Mouse (Mus musculus) spleen, adult 12 weeks (tissue): ENCODE results near the gene Ccnc.

Source experiments
- DNase-seq: peaks from one replicate; pipeline ENCODE4 v3.0.0; 2022; ENCODE audit warnings: low spot score

The Ccnc gene

DNA sequence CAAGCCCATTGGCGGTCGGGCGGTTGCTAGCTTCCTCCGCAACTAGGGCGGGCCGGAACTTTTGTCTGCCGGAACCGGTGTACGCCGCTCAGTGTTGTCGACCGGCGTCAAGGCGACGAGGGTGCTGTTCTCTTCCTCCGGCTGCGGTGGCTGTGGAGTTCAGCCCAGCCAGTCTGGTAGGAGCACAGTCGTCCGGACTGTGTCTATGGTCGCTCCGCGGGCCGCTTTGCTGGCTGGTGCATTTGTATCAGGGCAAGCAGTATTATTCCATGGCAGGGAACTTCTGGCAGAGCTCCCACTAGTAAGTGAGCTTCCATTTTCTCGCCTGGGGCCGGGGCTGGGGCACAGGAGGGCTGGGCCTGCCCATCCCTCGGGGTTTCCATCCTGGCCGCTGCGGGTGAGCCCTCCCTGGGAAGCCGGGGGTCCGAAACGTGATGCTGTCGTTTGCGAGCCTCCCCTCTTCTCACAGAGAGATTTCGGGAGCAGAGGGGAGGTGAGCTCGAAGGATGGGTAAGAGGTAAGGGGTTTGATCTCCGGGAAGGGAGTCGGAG, at the start of gene Ccnc:
Gene Ccnc (plus strand): TSS at position 87 of the 551 bp plus-strand sequence.
- peak; percentile 86 for DNase-seq

DNA sequence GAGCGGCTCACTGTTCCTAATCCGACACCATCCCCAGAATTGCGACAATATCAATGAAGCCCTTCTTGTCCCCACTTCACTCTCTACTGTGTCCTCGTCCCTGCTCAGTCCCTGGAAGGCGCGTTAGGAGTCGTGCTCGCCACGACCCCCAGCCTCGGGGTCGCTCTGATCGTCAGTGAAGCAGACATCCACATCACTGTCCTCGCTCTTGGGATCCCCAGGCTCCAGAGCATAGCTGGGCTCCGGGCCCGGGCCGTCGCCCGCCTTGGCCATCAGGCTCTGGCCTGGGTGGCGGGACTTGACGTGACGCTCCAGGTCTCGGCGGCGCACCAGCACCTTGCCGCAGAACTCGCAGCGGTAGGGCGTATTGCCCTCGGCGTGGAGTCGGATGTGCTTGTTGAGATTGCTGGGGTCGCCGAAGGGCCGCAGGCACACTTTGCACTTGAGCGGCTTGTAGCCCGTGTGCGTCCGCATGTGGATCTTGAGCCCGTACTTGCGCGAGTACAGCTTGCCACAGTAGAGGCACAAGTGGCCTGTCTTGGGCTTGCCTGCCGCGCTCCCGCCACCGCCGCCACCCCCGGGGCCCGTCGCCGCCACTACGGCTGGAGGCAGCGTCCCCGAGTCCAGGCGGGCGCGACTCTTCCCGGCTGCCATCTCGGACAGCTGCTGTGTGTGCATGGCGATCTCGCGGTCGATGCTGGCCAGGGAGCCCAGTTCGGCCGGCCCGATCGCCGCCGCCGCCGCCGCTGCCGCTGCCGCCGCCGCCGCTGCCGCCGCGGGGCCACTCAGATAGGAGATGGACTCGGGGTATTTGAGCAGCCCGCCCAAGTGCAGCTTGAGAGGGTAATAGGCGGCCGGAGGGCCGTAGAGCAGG, 49.2 kb upstream of the Ccnc start:
- no peak for DNase-seq

DNA sequence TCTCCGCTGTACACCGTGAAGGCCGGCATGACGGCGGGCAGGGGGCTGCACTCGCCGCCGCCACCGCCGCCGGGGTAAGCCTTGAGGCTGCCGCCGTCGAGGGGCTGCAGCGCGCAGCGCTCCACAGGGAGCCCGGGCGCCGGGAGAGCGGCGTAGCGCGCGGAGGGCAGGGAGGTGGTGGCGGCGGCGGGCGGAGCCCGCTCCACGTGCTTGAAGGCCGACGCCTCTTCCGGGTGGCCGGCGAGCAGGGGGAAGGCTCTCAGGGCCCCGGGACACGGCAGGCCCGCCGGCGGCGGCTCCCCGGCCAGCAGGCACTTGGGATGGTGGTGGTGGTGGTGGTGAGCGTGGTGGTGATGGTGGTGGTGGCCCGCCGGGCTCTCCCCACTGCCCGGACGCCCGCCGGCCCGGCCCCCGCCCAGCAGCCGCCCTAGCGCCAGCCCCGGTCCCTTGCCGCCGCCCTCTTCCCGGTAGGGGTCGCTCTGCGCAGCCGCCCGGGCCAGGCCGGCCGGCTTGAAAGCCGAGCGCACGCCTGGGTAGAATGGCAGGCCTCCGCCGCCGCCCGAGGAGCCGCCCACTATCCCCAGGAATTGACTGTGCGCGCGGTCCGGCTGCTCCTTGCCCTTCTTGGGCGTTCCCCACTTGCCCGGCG, 48.4 kb upstream of the Ccnc start:
- no peak for DNase-seq

DNA sequence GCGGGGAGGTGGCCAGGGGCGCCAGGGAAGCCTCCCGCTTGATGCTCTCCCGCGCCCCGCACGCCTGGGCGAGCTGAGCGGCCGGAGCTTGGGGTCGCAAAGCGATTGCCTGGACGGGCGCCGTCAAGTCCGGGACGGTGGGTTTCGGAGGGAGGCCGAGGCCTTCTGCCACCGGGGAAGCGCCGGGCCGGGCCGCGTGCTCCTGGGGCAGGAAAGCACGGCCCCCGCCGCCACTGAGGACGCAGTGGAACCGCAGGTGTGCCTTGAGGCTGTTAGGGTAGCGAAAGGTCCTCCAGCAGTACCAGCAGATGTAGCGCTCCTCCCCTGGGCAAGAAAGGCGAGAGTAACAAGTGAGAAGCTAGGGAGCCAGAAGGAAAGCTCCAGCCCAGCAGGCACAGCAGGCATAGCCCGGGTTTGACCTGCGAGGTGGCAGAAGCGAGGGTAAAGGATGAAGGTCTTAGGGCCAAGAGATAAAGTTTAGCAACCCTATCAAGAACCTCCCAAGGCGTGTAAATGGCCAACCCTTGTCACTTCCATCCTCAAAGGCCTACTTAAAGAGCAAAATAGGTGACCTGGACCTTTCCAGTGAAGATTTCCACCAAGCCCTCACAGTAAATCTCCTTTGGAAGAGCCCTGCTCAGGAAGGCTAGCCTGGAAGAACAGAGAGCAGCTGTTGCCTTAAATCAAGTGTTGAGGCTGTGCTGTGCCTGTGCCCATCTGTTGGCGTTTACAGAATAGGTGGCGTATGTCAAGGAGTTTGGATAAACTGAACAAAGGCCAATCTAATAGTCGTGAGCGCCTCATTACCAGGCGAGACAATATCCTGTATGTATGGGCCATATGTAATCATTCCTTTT, 47.6 kb upstream of the Ccnc start:
- DNase-seq = no peak

DNA sequence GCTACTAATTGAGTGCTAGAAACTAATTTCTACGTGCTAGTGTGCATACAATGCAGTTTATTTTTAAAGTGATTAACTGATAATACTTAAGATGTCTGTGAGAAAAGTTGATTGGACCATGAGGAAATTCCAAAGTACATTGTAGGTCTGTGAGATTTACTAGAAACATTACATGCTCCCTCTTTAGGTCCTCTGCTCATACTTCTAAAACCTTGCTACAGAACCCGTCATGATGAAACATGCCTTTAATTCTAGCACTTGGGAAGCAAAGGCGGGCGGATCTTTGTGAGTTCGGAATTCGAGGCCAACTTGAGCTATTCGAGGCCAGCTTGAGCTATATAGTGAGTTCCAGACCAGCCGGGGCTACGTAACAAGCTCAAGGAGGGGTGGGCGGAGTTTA, 46.5 kb upstream of the Ccnc start:
- DNase-seq = no peak

DNA sequence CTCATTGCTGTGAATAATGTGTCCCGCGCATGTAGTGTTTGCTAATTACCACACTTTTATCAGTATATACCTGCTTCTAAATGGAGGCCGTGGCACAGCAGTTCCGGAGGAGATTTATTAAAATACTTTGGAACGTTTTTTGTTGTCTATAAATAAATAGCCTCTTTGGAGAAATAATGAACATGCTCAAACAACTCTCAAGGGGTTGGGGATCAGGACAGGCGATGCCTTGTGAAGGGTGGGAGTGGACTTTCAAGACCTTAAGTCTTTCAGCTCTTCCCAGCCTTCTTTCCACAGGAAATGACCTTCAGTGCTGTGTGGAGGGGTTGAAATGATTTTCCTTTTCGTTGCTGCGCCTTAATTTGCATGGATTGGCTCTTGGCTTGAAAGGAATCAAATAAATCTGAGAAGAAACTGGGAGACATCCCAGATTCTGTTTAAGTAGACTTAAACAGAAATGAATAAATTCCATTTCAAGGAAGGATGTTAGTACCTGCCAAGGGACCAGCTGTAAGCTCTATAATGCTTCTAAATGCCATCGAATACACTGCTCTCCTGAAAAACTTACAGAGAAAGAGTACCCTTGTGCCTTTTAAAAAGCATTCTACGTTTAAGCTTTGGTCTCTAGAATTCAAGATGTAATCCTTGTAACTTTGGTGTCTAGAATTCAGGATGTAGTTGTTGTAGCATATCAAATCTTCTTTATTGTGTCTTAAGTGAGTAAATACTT, 44.9 kb upstream of the Ccnc start:
- no peak for DNase-seq

DNA sequence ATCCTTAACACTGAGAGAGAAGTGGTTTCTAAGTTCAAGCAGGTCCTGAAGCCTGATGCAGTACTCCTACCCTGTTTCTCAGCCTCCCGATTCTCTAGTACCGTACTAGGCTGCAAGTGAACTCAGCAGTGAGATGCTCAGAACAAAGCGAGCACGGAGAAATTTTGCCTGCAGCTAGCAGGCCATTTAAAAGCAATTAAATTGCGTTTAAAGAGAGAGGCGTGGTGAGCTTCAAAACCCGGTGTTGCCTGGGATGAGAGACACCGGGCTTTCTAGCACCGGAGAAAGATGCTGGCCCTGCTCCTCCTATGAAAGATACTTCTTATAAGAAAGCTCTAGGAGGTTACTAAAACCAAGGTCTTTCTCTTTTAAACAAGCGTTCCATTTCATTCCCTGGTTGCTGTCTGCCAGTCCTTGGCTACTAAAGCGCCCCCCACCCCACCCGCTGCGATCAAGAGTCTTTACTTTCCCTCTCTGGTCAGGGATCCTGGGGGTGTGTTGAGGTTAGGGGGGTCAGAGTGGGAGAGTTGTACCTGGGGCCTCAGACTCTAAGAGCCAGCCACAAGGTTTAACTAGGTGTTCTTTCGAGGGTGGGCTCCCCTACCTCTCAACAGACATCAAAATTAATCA, 43.0 kb upstream of the Ccnc start:
- DNase-seq = no peak

DNA sequence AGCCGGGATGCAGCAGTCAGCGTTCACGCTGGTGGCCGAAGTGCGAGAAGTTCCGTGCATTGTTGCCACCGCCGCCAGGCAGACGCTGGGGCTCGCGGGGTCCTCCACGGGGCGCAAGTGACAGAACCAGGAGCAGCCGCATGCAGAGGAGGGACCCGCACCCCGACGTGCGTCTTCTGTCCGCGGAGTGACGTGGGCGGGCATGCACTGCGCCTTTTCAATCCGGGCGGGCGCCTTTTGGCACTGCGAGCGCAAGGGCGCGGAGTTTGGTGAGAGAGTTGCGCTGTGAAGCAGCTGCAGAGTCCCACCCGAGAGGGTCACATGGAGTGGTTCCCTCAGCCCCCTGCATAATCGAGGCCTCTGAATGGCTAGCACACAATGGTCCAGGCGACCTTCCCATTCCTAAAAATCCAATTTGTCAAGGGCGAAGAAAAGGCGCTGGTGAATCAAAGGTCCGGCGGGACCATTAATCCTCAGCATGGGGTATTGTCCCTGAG, 41.9 kb upstream of the Ccnc start, which contains the start of gene Prdm13:
Gene Prdm13 (minus strand): TSS at position 369 of the 497 bp plus-strand sequence.
- DNase-seq = no peak

DNA sequence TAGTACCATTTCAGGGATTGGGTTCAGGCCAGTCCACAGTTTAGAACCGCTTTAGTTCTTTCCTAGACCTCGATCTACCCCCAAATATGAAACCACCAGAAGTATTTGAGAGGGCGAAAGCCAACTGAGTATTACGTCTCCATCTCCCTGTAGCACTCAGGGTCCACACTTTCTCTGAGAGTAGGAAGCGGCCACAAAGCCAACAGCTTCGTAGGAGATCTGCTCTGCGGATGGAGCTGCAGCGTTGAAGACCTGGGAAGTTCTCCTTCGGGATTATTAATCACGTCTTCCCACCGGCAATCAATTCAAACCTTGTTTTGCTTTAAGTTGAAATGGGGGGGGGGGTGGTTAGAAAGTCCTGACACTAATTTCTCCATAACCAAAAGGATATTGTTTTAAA, 41.1 kb upstream of the Ccnc start:
- DNase-seq = no peak

DNA sequence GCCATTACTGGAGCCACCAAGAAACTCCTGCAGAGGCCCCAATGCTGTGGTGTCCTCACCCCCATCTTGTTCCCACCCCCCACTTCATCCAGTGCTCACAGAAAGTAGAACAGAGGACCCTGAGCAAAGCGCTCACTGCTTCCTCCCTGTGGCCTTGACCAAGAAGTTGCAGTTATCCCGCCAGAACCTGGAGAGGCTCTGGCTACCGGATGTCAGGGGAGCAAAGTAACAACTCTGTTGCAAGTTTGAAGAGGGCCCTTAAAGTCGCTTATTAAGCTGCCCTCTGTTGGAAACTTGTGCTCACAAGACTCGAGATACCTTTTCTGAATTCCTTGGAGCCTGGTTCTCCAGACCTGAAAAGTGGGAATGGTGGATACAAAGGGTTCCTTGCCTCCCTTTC, 40.6 kb upstream of the Ccnc start:
- DNase-seq = no peak

DNA sequence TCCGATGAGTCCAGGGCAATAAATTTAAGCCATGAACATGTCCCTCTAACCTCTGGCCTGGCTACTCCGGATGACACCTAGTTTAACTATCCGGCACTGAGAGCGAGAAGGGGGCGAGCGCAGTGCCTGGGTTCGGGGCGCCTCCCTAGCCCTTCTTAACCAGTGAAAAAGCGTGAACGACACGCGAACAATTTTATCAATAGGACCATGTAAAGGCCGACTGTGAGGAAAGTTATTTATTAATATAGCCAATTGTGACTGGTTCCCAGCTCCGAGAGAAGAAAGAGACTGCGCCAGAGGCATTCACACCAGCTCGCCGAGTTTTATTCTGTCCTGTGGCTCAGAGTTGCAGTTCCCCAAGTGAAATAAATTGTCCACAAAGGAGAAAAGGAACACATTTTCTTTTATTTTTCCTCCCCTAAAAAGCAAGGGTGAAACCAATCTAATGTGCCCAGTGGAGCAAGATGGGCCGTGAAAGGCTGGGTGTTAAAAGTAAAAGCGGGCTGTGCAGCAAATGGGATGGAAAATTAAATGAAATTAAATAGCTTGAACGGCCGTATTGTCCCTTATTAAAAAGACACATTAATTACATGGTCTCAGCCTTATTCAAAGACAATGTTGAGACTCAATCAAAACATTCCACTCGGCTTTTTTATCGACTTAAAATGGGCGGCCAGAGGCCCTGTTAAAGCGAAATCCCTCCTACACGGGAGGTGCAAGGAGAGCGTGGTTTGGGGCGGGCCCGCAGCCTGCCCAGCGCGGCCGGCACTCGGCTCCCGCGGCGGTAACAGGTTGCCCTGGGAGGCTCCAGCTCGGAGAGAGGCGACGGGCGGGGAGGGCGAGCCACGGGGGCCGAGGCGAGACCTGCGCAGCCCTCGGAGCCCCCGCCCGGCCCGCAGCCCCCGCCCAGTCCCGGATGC, 39.5 kb upstream of the Ccnc start:
- DNase-seq = no peak

DNA sequence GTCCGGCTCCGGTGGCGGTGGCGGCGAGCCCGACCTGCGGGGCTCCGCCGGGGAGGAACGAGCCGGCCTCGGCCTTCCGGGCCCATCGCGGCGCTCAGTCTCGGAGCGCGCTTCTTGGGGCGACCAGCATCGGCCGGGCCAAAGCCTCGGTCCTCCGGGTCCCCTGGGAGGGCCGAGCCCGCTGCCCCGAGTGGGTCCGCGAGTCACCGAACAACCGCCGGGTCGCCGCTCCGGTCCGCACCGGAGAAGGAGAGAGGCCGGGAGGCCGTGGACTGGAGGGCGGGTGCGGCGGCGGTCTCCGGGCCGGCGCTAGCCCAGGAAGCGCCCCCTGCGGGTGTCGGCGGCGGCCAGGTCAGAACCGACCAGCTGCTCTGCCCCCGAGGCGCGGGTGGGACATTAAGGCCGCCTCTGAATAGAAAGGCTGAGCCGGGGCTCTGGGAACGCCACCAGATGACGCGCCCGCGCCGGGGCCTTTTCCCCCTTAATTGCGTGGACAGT, 38.7 kb upstream of the Ccnc start:
- no peak for DNase-seq

DNA sequence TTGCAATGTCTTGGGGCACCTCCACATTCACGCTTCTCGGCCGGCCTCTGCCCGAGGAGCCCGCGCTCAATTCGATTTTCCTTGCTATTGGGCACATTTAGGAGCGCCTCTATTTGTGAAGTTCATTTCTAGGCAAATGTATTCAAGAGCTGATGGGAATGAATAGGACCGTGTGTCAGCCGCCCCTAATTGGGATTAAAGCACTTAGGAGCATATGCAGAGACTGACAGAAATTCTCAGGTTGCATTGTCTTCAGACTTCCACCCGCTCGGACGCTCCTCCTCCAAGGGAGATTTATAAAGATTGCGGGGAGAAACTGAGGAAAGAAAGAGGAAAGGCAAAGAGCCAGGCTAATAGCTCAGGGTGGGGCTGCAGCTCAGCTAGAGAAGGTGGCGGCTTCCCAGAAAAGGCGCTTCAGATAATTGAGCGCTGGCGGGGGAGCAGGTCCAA, 38.0 kb upstream of the Ccnc start:
- DNase-seq = no peak

DNA sequence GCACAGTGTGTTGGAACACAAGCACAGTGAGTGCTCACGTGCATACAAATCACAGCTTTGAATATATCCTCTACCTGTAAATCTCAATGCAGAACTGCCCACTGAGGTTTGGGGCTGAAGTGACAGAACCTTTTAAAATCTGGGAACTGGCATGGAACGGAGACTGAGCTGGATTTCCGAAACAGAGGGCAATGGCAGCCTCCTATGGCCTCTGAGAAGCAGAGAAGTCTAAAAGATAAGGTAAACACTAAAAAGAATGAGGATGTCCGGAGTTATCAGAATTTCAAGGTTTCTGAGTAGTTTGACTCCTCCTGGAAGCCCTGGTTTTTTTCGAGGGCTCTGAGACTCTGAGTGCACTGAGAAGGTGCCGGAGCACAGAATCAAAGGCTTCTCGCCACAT, 37.3 kb upstream of the Ccnc start:
- no peak for DNase-seq

DNA sequence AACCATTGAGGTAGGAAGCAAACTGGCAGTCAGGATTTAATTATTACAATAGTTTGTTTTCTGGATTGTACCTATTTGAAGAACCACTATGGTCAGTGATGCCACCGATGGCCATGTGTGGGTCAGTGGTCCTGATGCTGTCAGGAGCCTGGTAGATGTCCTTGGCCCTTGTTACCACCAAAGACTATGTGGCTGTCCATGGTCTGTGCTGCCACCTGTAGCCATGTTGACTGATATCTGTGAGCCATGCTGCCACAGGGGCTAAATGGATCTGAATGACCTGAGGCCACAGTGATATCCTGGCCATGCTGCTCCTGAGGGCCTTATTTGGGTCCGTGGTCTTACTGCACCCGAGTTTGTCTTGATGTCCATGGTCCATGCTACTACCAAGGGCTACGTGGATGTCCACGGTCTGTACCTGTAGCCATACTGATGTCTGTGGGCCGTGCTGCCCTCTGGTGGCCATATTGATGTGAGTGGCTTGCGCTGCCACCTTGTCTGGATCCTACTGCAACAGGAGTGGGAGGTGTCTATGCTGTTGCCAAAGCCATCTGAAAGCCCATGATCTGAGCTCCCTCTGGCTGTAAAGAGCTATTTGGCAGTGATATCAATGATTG, 31.8 kb upstream of the Ccnc start:
- DNase-seq = peak; percentile 28

DNA sequence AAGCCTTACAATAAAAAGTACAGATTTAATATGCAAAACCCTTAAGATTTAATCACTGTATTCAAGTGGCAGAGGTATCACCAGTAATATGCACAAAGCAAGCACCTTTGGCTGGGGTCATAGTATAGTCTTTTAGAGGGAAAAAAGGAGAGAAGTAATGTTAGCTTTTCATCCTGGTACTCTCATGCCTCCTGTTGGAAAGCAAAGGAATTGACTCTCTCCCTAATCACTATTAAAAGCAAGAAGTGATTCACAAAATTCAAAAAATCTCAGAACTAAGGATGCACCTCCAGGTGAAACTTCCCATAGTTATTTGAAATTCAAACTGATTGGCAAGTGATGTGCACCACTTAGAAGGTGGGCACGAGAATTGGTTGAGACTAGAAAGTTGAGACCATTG, 22.5 kb upstream of the Ccnc start:
- DNase-seq = no peak

DNA sequence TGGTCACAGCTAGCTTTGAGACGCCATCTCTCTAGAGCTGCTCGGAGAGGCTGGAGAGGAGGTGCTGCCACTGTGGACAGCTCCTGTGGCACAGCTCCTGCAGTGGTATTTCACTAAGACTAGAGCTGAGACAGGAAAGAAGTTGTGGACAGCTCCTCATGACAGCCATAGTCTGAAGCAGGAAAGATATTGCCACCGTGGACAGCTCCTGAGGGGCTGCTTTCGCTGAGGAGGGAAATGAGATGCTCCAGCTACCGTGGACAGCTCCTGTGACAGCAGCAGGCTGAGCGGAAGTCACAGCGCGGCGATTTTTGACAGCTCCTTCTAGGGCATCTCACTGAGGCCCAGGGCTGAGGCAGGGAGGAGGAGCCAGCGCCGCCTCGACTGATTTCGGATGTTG, 15.4 kb upstream of the Ccnc start:
- DNase-seq = peak; percentile 13

DNA sequence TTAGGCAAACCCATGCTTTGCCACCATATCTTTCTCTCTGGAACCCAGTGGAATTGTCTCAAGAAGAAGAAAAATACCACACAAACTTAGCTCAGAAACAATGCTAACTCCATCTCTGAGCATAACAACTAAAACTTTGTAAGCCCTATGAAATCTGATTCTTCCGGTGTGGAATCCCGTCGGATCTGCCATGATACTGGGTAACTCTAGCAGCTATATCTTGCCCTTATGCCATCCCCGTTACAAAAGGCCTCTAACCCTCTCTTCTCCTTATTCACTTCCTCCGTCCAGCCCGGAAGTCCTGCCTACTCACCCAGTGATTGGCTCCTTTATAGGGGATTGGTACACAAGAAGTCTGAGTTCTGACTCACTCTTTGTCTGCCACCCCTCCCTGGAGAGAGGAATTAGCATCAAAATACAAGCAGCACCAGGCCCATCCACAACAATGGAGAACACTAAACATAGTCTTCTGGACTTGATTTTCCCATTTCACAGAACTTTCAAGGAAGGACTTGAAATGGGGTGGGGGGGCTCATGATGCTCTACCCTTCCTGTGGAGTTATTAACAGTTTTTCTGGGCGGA, 4.7 kb upstream of the Ccnc start:
- DNase-seq = no peak
